Mouse (Mus musculus): ENCODE measurements around the gene Orai1.

Orai1 gene

GRCm38 (mm10) chr5:122994910-122995309, 20.0 kb upstream of the Orai1 start:
- no peak for DNase-seq (ENCODE audit: low read depth, low spot score)

GRCm38 (mm10) chr5:122997205-122998204, 17.4 kb upstream of the Orai1 start:
- no peak for DNase-seq (ENCODE audit: low read depth, low spot score)

GRCm38 (mm10) chr5:123000901-123001300, 14.0 kb upstream of the Orai1 start:
- no peak for DNase-seq (ENCODE audit: low read depth, low spot score)

GRCm38 (mm10) chr5:123005716-123006592, 8.9 kb upstream of the Orai1 start:
- no peak for DNase-seq (ENCODE audit: low read depth, low spot score)

- no peak for DNase-seq (ENCODE audit: low read depth, low spot score)
Observed at GRCm38 (mm10) chr5:123008877-123009493, 5.9 kb upstream of the Orai1 start.

GRCm38 (mm10) chr5:123009873-123010272, 5.0 kb upstream of the Orai1 start:
- no peak for DNase-seq (ENCODE audit: low read depth, low spot score)

- no peak for DNase-seq (ENCODE audit: low read depth, low spot score)
Observed at GRCm38 (mm10) chr5:123010806-123011205, 4.1 kb upstream of the Orai1 start.

GRCm38 (mm10) chr5:123011705-123012104, 3.2 kb upstream of the Orai1 start:
- no peak for DNase-seq (ENCODE audit: low read depth, low spot score)

GRCm38 (mm10) chr5:123013599-123014315, 1.1 kb upstream of the Orai1 start:
- peak; percentile 62 for DNase-seq (ENCODE audit: low read depth, low spot score)

- DNase-seq (ENCODE audit: low read depth, low spot score), result no peak
Observed at GRCm38 (mm10) chr5:123015915-123016314, 1.0 kb downstream of the Orai1 start.

- DNase-seq (ENCODE audit: low read depth, low spot score), result no peak
Observed at GRCm38 (mm10) chr5:123017504-123017903, 2.6 kb downstream of the Orai1 start.

- no peak for DNase-seq (ENCODE audit: low read depth, low spot score)
Observed at GRCm38 (mm10) chr5:123019336-123020016, 4.6 kb downstream of the Orai1 start.

GRCm38 (mm10) chr5:123020426-123020825, 5.6 kb downstream of the Orai1 start:
- no peak for DNase-seq (ENCODE audit: low read depth, low spot score)

- no peak for DNase-seq (ENCODE audit: low read depth, low spot score)
Observed at GRCm38 (mm10) chr5:123021438-123021837, 6.6 kb downstream of the Orai1 start.

GRCm38 (mm10) chr5:123023049-123023448, 8.2 kb downstream of the Orai1 start:
- DNase-seq (ENCODE audit: low read depth, low spot score), result no peak

GRCm38 (mm10) chr5:123024312-123024711, 9.4 kb downstream of the Orai1 start:
- no peak for DNase-seq (ENCODE audit: low read depth, low spot score)

- DNase-seq (ENCODE audit: low read depth, low spot score), result no peak
Observed at GRCm38 (mm10) chr5:123024965-123025573, 10.2 kb downstream of the Orai1 start.

- DNase-seq (ENCODE audit: low read depth, low spot score), result no peak
Observed at GRCm38 (mm10) chr5:123026414-123026813, 11.5 kb downstream of the Orai1 start.

- DNase-seq (ENCODE audit: low read depth, low spot score), result no peak
Observed at GRCm38 (mm10) chr5:123027436-123027835, 12.6 kb downstream of the Orai1 start.

GRCm38 (mm10) chr5:123029729-123030128, 14.9 kb downstream of the Orai1 start:
- no peak for DNase-seq (ENCODE audit: low read depth, low spot score)
